Mouse (Mus musculus): ENCODE results near the gene Gm1123.

The Gm1123 gene

DNA sequence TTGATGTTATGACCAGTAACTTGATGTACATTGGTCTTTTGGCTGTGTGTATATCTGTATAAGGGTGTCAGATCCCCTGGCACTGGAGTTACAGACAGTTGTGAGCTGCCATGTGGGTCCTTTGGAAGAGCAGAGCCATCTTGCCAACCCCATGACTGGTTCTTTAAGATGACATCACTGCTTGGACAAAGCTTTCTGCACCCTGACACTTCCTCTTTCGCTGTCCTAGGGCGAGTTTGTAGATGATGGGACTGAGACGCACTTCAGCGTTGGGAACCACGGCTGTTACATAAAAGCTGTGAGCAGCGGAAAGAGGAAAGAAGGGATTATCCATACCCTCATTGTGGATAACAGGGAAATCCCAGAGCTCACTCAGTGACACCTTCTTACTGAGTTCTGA, 34.2 kb downstream of the Gm1123 start:
- no peak for DNase-seq (ENCODE audit: low spot score in 2 of 2)

- no peak for DNase-seq (ENCODE audit: low spot score in 2 of 2)
Measured at GRCm38 (mm10) chr9:98999881-99000339, 35.6 kb downstream of the Gm1123 start.

- no peak for DNase-seq (ENCODE audit: low spot score in 2 of 2)
Measured at GRCm38 (mm10) chr9:98994103-98994502, 41.4 kb downstream of the Gm1123 start.

GRCm38 (mm10) chr9:98987131-98987530, 48.4 kb downstream of the Gm1123 start:
- DNase-seq (ENCODE audit: low spot score in 2 of 2), result no peak

DNA sequence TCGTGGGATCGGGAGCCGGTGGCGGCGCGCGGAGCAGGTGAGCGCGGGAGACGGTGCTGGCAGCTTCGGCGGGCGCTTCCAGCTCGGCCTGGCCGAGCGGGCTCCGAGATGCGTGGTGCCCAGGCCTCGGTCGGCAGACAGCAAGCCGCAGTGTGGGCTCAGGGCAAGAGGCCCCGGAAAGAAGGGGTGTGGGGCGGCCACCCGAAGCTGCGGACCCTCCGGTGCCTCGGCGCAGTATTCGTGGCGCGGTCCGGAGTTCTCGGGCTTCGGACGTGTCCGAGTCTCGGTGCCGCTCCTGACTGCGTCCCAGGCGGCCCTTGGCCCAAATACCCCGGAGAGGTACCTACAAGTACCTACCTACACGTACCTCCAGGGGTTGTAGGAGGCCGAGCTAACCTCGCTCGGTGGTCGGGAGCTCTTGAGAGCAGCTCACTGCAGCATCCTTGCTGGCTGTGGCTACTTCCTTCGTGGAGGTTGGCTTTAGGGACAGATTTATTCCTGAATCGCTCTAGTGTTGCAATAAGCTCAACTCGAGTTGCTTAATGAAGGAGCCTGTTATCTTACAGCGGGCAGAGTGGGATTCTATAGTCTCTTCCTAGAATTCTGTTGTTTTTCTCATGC, 48.9 kb downstream of the Gm1123 start:
- peak in 1 of 2 experiments; percentile 25 for DNase-seq (ENCODE audit: low spot score in 2 of 2)

DNA sequence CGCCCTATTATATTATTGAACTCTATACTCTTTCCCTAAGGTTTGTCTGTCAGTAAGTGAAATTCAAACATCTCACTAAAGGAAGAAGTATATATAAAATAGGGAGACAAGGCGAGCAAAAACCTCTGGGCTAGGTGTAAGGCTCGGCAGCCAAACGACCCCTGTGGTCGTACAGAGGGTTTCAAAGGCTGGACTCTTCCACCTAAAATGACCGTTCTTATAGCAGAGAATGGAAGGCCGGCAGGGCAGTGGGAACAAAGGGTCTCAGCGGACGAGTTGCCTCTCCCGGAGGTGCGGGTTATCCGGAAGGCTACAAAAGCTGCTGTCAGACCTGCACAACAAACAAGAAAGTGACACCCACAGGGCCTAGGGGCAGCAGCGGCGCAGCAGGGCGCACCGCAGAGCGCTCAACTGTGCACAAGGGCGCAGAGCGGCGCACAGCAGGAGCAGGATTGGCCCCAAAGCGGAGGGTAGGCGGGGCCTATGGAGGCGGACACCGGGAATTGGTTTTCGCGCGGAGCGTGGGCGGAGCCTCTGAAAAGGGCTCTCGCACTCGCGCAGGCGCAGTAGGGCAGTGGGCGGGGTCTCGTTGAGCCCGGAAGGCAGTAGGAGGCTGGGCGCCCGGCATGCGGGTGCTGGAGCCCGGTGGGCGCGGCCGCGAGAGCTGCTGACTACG, 49.6 kb downstream of the Gm1123 start, which contains the start of gene Faim:
TSS of gene Faim (plus strand) at position 574 of the 676 bp plus-strand sequence.
- DNase-seq (ENCODE audit: low spot score in 2 of 2), result peak; percentile 100

- DNase-seq (ENCODE audit: low spot score in 2 of 2), result peak; percentile 90 to 94
Measured at GRCm38 (mm10) chr9:98979431-98980416, 55.8 kb downstream of the Gm1123 start.

- no peak for DNase-seq (ENCODE audit: low spot score in 2 of 2)
Measured at GRCm38 (mm10) chr9:98976520-98976919, 59.0 kb downstream of the Gm1123 start.

DNA sequence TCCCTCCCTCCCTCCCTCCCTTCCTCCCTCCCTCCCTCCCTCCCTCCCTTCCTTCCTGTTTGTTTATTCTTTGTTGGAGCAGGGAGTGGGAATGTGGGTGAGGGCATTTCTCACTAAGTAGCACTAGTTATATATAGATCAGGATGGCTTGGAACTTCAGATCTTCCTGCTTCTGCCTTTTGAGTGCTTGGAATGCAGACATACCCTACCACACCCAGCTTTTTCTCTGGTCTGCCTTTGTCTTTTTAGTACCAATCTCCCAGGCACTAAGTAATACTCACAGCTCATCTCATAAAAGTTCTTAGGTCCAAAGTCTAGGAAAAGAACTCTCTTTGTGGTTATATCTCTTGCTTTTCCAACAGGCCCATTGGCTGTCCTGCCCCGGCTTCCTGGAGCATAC, 59.4 kb downstream of the Gm1123 start:
- DNase-seq (ENCODE audit: low spot score in 2 of 2), result no peak

DNA sequence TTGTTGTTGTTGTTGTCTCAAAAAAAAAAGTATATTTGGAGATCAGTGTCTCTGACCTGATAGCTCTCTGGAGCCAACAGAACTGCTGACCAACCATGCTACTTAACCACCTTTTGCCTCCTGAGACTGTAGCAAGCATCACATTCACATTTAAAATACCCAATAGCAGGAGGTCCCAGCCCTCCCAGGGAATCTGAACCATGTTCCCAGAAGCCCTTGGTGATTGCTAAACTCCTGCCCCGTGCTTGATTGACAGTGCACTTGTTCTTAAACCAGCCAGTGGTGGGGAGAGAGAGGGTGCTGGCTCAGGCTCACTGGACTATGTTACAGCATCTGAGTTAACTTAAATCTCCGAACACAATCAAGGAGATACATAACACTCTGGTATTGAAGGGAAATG, 60.6 kb downstream of the Gm1123 start:
- no peak for DNase-seq (ENCODE audit: low spot score in 2 of 2)

GRCm38 (mm10) chr9:98973561-98973960, 62.0 kb downstream of the Gm1123 start:
- no peak for DNase-seq (ENCODE audit: low spot score in 2 of 2)

GRCm38 (mm10) chr9:98973101-98973521, 62.4 kb downstream of the Gm1123 start:
- DNase-seq (ENCODE audit: low spot score in 2 of 2), result no peak

DNA sequence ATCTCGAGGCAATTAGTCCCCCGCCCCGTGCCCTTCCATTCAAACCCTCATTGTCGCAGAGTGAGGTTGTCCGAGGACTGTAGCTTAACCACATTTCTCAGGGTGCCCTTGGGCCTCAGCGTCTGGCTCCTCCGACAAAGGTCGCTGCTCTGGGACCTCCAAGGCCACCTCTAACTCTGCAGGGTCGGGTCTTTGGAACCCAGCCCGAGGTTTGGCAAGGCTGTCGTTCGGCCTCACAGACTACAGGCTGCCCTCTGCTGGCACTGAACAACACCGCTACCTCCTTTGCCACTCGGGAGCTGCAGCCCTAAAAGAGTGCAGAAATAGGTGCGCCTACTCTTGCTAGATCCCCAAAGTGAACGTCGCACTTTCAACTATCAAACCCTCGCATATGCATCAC, 70.4 kb downstream of the Gm1123 start:
- no peak for DNase-seq (ENCODE audit: low spot score in 2 of 2)

- no peak for DNase-seq (ENCODE audit: low spot score in 2 of 2)
Measured at GRCm38 (mm10) chr9:98963661-98964060, 71.9 kb downstream of the Gm1123 start.

DNA sequence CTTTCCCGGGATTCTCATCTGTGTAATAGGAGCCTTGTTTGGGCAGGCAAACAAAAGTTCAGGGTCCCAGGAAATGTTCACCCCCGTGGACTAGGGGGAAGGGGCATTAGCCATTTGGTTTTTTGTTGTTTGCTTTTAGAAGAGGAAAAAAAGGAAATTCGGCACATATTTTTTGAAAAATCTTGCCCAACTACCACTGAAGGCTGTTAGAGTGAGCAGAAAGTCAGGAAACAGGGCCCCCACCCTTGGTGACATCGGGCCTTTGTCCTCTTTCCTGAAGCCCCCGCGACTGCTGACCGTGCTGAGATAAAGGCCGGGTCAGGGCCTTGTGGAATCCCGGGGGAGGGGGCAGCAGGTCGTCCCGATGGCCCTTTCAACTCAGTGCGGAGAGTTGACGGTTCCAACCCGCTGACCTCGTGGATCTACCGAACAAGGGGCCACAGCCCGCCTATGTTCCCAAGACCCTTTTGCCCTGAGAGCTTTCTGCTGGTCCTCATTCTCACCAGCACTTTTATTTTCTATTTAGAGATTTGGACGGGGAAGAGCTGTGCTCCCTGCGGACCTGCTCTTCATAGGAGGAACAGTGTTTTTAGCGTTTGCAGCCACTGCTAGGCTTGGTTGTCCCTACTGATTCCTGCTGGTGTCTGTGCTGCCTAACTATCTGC, 72.9 kb downstream of the Gm1123 start:
- DNase-seq (ENCODE audit: low spot score in 2 of 2), result no peak

DNA sequence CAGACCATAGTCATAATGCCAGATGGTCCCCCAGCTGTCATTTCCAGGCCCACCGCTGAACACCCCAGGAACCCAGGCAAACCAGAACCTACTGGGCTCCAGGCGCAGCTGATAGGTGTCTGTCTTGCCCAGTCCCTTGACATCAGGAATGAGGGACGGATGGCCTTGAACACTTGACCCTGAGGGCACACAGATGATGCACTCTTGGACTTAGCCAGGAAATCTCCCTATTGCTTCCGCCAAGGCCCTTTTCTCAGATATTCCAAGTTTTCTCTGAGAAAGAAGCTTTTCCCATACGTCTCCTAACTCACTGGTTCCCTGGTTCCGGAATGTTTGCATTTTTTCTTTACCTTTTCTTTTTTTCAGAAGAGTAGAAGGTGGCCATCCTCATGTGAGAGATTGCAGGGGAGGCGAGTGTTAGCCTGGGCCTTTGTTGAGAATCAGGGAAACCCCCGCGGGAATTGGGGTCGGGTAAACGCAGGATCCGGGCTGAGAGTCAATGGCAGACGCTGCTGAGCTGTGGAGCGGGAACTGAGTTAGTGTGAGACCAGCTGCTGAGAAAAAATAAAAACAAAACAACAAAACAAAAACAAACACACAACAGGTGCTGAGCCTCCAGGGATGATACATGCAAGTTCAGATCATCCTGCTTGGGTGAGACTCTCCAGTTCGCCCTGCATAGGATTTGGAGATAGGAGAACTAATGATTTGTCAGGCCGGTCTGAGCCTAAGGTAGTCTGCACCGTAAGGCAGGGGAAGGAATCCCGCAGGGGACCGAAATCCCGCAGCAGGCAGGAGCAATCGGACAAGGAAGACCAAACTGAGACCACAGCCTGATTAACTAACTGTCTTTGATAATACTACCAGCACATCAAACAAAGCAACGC, 73.7 kb downstream of the Gm1123 start:
- no peak for DNase-seq (ENCODE audit: low spot score in 2 of 2)

DNA sequence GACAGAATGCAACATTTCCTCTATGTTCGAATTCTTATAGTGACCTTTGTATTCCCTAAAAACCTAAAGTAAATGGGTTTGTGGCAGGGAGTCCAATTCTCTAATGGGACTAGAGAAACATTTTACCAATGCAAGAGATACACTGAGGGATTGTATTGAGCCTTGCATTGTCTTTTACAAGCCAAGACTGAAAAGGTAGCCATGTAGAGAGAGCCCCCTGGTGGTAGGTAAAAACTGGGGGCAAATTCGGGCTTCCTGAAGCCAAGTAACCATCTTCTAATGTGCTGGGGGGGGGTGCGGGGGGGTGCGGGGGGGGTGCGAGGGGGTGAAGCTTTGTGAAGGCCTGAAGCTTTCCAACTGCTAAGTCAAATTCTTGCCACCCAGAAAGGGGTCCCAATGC, 75.2 kb downstream of the Gm1123 start:
- DNase-seq (ENCODE audit: low spot score in 2 of 2), result no peak

DNA sequence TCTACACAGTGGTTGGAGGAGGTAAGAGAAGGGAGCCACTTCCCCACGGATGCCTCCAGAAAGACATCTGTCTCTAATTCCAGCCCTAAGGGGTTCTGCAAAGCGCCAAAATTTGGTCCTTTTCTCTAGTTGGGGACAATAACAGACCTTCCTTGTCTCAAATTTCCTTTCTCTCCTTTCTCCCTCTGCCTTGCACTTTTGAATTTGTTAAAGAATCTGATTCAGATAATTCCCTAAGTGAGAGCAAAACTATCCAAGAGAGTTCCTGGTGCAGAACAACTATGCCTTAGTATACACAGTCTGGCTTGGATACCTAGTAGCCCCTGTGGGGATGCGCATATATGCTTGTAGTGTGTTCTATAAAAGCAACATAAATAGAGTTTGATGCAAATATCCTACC, 75.7 kb downstream of the Gm1123 start:
- no peak for DNase-seq (ENCODE audit: low spot score in 2 of 2)

- DNase-seq (ENCODE audit: low spot score in 2 of 2), result no peak
Measured at GRCm38 (mm10) chr9:98958628-98959027, 76.9 kb downstream of the Gm1123 start.

DNA sequence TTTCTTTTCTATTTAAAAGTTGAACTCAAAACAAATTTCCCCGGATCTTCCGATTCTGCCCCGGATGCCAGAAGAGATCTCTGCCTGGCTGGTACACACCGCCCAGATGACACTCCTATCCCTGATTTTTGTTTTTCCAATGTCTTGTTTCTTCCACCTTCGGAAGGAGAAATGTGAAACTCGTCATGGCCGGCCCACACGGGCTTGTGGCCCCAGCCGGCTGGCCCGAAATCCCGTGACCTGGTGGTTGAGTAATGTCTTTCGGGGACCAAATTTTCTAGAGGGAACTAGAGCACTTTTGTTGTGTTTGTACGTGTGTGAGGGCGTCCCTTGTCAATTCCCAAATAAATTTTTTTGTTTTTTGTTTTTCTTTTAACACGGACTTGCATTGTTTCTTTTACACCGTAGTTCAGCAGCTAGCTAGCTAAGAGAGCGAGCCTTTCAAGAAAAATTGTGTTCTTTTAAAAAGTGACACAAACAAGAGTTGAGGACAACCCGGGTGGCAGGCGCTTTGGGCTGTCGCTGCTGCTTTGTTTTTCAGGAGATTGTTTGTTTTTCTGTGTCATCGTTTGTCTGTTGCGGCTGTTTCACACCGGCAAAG, 77.7 kb downstream of the Gm1123 start:
- no peak for DNase-seq (ENCODE audit: low spot score in 2 of 2)

All from natural killer cell, adult 2 months (primary cell).